Mouse (Mus musculus) layer of hippocampus, postnatal 14 days (tissue): ENCODE measurements around the gene Cd300ld5. TPM values are rescaled to one million over a fixed set of nuclear protein-coding genes. Genes with fewer than 3 reads are reported as not detected.
A peak's percentile ranks its signal among the peaks of the same experiment; 100 is the strongest.
"Not testable (repeated sequence)": the region's sequence is repeated elsewhere in the genome, so short reads cannot be mapped to it uniquely, and the experiment has no call there.

Experiments used
- DNase-seq, 2 experiments: peaks; one replicate each; pipeline ENCODE4 v3.0.0; 2021 to 2022; ENCODE audit warnings: low spot score in 2 of 2, mixed read lengths in 1 of 2
- long read RNA-seq, 2 experiments: library from polyadenylated mRNA; stranded (forward); transcript quantifications; one replicate each; pipeline ENCODE4 v2.0.0; 2021
- total RNA-seq, 2 experiments: library from RNA; stranded (reverse); gene quantifications; 2 replicates each; pipeline ENCODE4 v1.2.3; 2021

The Cd300ld5 gene
- total RNA-seq: 1 to 10 TPM; 2.3 to 2.8 TPM
- long read RNA-seq, experiment 1: 0 reads
- long read RNA-seq, experiment 2: 0 reads

GRCm38 (mm10) chr11:115037669-115038068 lies at the start of gene Cd300ld5:
Cd300ld5 (minus strand) TSS chr11:115037769.
- not testable (repeated sequence) for DNase-seq

GRCm38 (mm10) chr11:115086213-115086612 lies 48.6 kb upstream of the Cd300ld5 start:
- no peak for DNase-seq

GRCm38 (mm10) chr11:115085064-115085463 lies 47.5 kb upstream of the Cd300ld5 start:
- DNase-seq: no peak

- DNase-seq: no peak
Measured at GRCm38 (mm10) chr11:115084595-115084994, 47.0 kb upstream of the Cd300ld5 start.

GRCm38 (mm10) chr11:115083376-115084139 lies 46.0 kb upstream of the Cd300ld5 start:
- DNase-seq: peak; percentile 65 to 83

GRCm38 (mm10) chr11:115082196-115082595 lies 44.6 kb upstream of the Cd300ld5 start:
- no peak for DNase-seq

GRCm38 (mm10) chr11:115081373-115081772 lies 43.8 kb upstream of the Cd300ld5 start:
- no peak for DNase-seq

GRCm38 (mm10) chr11:115080886-115081285 lies 43.3 kb upstream of the Cd300ld5 start:
- DNase-seq: peak; percentile 59 to 67

- no peak for DNase-seq
Measured at GRCm38 (mm10) chr11:115078680-115079079, 41.1 kb upstream of the Cd300ld5 start.

- DNase-seq: no peak
Measured at GRCm38 (mm10) chr11:115077436-115077835, 39.9 kb upstream of the Cd300ld5 start.

GRCm38 (mm10) chr11:115075859-115076258 lies 38.3 kb upstream of the Cd300ld5 start:
- DNase-seq: no peak

- no peak for DNase-seq
Measured at GRCm38 (mm10) chr11:115075407-115075806, 37.8 kb upstream of the Cd300ld5 start.

- DNase-seq: no peak
Measured at GRCm38 (mm10) chr11:115073002-115073401, 35.4 kb upstream of the Cd300ld5 start.

GRCm38 (mm10) chr11:115071631-115072294 lies 34.2 kb upstream of the Cd300ld5 start:
- DNase-seq: no peak

- no peak for DNase-seq
Measured at GRCm38 (mm10) chr11:115071015-115071551, 33.5 kb upstream of the Cd300ld5 start.

GRCm38 (mm10) chr11:115066768-115067167 lies 29.2 kb upstream of the Cd300ld5 start:
- no peak for DNase-seq

GRCm38 (mm10) chr11:115062077-115062476 lies 24.5 kb upstream of the Cd300ld5 start, which contains the start of gene Cd300e:
Cd300e (minus strand) TSS chr11:115062177.
- no peak for DNase-seq

- no peak for DNase-seq
Measured at GRCm38 (mm10) chr11:115059797-115060196, 22.2 kb upstream of the Cd300ld5 start.

- no peak for DNase-seq
Measured at GRCm38 (mm10) chr11:115058701-115059100, 21.1 kb upstream of the Cd300ld5 start.

GRCm38 (mm10) chr11:115054537-115054936 lies 17.0 kb upstream of the Cd300ld5 start:
- no peak for DNase-seq

- DNase-seq: no peak
Measured at GRCm38 (mm10) chr11:115052991-115053390, 15.4 kb upstream of the Cd300ld5 start.

- DNase-seq: no peak
Measured at GRCm38 (mm10) chr11:115052206-115052605, 14.6 kb upstream of the Cd300ld5 start.
